10 mouse cellular contexts compared by ENCODE assay signal in the genomic region with DNA sequence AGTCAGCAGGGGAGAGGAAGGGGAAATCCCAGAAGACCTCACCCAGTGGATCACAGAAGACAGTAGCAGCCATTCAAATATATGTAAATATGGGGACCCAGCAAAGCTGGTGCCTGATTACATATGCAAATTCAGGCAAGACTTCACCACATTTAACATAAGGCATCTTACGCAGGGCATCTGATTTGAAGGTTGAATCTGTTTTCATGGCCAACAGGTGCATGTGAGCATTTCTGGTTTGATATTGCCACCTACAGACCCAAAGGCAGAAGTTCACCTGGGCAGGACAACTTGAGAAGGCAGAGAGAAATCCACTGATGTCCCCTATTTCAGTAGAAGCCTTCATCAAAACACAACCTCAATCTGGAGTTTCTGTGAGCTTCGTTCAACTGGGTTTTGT. TPM values are rescaled to one million over a fixed set of nuclear protein-coding genes. Genes with fewer than 3 reads are reported as not detected.
DNase-seq lines count a peak whose midpoint lies in the region; ATAC-seq and TF ChIP-seq lines count a peak whose summit lies in the region.
"Had no signal": no experiment of that assay in that cellular context is flagged by ENCODE, and none has a peak within 500 bp of the region (broad histone marks: within the 10 kb centered on the region; RNA-seq: fewer than 3 reads in every experiment).

No protein-coding gene starts in this region.

- H3K27me3 ChIP-seq in forebrain, embryonic 16.5 days (replicated peaks; ENCODE audit: control insufficient read depth, insufficient read depth, low read length), result no peaks in the 10 kb centered on the region
- no peaks in the 10 kb centered on the region for H3K27me3 ChIP-seq in forebrain, embryonic 15.5 days
- H3K27me3 ChIP-seq in liver, adult 2 months (ENCODE audit: control insufficient read depth, insufficient read depth, low read length), result no peaks in the 10 kb centered on the region
- no peaks in the 10 kb centered on the region for H3K27me3 ChIP-seq in CH12.LX (replicated peaks)
- no peaks in the 10 kb centered on the region for H3K27me3 ChIP-seq in heart, embryonic 11.5 days (ENCODE audit: control insufficient read depth, insufficient read depth, low read length)

- dilution Hi-C loops in CH12.LX (cut with MboI; ENCODE audit: extremely low pct_ligation_motif_present, extremely low pct_unique_long_range_greater_than_20kb, low sequenced_read_pairs), result no loop called here

- no peak overlapping the region for H3K9ac ChIP-seq in forebrain, embryonic 16.5 days (replicated peaks; ENCODE audit: low read depth, low read length)
- H3K9ac ChIP-seq in forebrain, embryonic 15.5 days (replicated peaks), result no peak overlapping the region
- H3K9ac ChIP-seq in liver, adult 2 months (ENCODE audit: low read depth, low read length), result no peak overlapping the region
- H3K9ac ChIP-seq in CH12.LX (ENCODE audit: insufficient read depth, low read depth), result no peak overlapping the region
- H3K9ac ChIP-seq in heart, embryonic 11.5 days (ENCODE audit: low read depth, low read length), result no peak overlapping the region

- peak; percentile 70 for TF ChIP-seq RAD21 in CH12.LX (IDR thresholded peaks at IDR 0.05; ENCODE audit: low read depth, low read length)

- TF ChIP-seq POLR2A in liver, adult 2 months (IDR thresholded peaks at IDR 0.05; ENCODE audit: extremely low read depth, insufficient read depth, low read length), result no peak
- TF ChIP-seq POLR2A in CH12.LX (IDR thresholded peaks at IDR 0.05; ENCODE audit: low read depth, low read length), result no peak

- no peak overlapping the region for H3K4me3 ChIP-seq in forebrain, embryonic 16.5 days (replicated peaks; ENCODE audit: low read length)
- no peak overlapping the region for H3K4me3 ChIP-seq in forebrain, embryonic 15.5 days
- no peak overlapping the region for H3K4me3 ChIP-seq in liver, adult 2 months (ENCODE audit: insufficient read depth, low read depth, low read length)
- H3K4me3 ChIP-seq in CH12.LX (replicated peaks in 1 of 3; ENCODE audit: low read depth in 2 of 3, low read length in 2 of 3, poor library complexity in 1 of 3), result no peak overlapping the region
- H3K4me3 ChIP-seq in heart, embryonic 11.5 days (ENCODE audit: low read depth, low read length), result no peak overlapping the region

- 54% methylated on average over 2 of the region's 2 CpGs for WGBS in forebrain, embryonic 16.5 days
- WGBS in forebrain, embryonic 15.5 days, result 49% methylated on average over 2 of the region's 2 CpGs
- 65% methylated on average over 2 of the region's 2 CpGs for WGBS in liver, adult 2 months
- 52% methylated on average over 2 of the region's 2 CpGs for WGBS in heart, embryonic 11.5 days (ENCODE audit: insufficient replicate concordance)

- no peak overlapping the region for H3K4me2 ChIP-seq in forebrain, embryonic 16.5 days (ENCODE audit: low read length)
- no peak overlapping the region for H3K4me2 ChIP-seq in forebrain, embryonic 15.5 days (replicated peaks)
- no peak overlapping the region for H3K4me2 ChIP-seq in CH12.LX (ENCODE audit: insufficient read depth, low read depth, poor library complexity, severe bottlenecking)
- H3K4me2 ChIP-seq in heart, embryonic 11.5 days, result no peak overlapping the region

- H3K79me2 ChIP-seq in liver, adult 2 months (ENCODE audit: control insufficient read depth, insufficient read depth, low read length), result no peaks in the 10 kb centered on the region
- H3K79me2 ChIP-seq in CH12.LX (replicated peaks; ENCODE audit: control insufficient read depth, extremely low read depth, insufficient read depth, poor library complexity, severe bottlenecking), result no peaks in the 10 kb centered on the region; the same call in 1 of the 2 replicates

- peak; percentile 13 for DNase-seq in liver, adult 2 months (ENCODE audit: extremely low read depth, low read depth, low spot score)
- DNase-seq in liver (no peak), CH12.LX (ENCODE audit: extremely low read depth) (peak; percentile 74)
- DNase-seq in retina, postnatal 1 day, result peak; percentile 17
- DNase-seq in layer of hippocampus, adult 9-11 months, result no peak
- DNase-seq: heart, adult 11 months had no signal

- TF ChIP-seq CTCF in liver, adult 2 months (IDR thresholded peaks at IDR 0.05; ENCODE audit: low read depth, low read length), result peak; percentile 47
- peak; percentile 28 to 68; a peak in 3 of 4 replicates for TF ChIP-seq CTCF in CH12.LX (conservative IDR thresholded peaks at IDR 0.05 in 1 of 2, IDR thresholded peaks at IDR 0.05 in 1 of 2; ENCODE audit: low read depth in 2 of 2, low read length in 2 of 2)

- peak; percentile 38; the same call in 1 of the 2 replicates for ATAC-seq in forebrain, embryonic 16.5 days
- no peak; the same call in 1 of the 2 replicates for ATAC-seq in forebrain, embryonic 15.5 days (replicated peaks)
- no peak for ATAC-seq in heart, embryonic 11.5 days (replicated peaks; ENCODE audit: insufficient number of reproducible peaks, low FRiP score, low TSS enrichment)

- H3K36me3 ChIP-seq in forebrain, embryonic 16.5 days (ENCODE audit: control insufficient read depth, insufficient read depth), result no peaks in the 10 kb centered on the region
- no peaks in the 10 kb centered on the region for H3K36me3 ChIP-seq in forebrain, embryonic 15.5 days
- H3K36me3 ChIP-seq in liver, adult 2 months (ENCODE audit: control insufficient read depth, insufficient read depth, low read length), result no peaks in the 10 kb centered on the region
- peaks cover 13 to 30% of the 10 kb centered on the region in 2 experiments for H3K36me3 ChIP-seq in CH12.LX (replicated peaks in 1 of 2; ENCODE audit: control insufficient read depth in 1 of 2, insufficient read depth in 1 of 2, low read length in 1 of 2)
- no peaks in the 10 kb centered on the region for H3K36me3 ChIP-seq in heart, embryonic 11.5 days (ENCODE audit: control insufficient read depth, insufficient read depth, low read length)

- TF ChIP-seq EP300 in CH12.LX (IDR thresholded peaks at IDR 0.05; ENCODE audit: low read length), result peak; percentile 14

- H3K9me3 ChIP-seq in forebrain, embryonic 16.5 days (ENCODE audit: control insufficient read depth, low read length), result no peaks in the 10 kb centered on the region
- no peaks in the 10 kb centered on the region for H3K9me3 ChIP-seq in forebrain, embryonic 15.5 days
- H3K9me3 ChIP-seq in CH12.LX (replicated peaks; ENCODE audit: low read length), result no peaks in the 10 kb centered on the region
- no peaks in the 10 kb centered on the region for H3K9me3 ChIP-seq in heart, embryonic 11.5 days (replicated peaks; ENCODE audit: control insufficient read depth, low read length)

- H3K4me1 ChIP-seq in forebrain, embryonic 16.5 days (replicated peaks; ENCODE audit: control insufficient read depth, insufficient read depth, low read length), result no peaks in the 10 kb centered on the region
- no peaks in the 10 kb centered on the region for H3K4me1 ChIP-seq in forebrain, embryonic 15.5 days
- no peaks in the 10 kb centered on the region for H3K4me1 ChIP-seq in liver, adult 2 months (ENCODE audit: control insufficient read depth, insufficient read depth, low read length)
- H3K4me1 ChIP-seq in CH12.LX (ENCODE audit: control insufficient read depth in 1 of 2, insufficient read depth in 2 of 2), result peaks cover 3 to 41% of the 10 kb centered on the region in 2 experiments; a peak in 3 of 4 replicates
- no peaks in the 10 kb centered on the region for H3K4me1 ChIP-seq in heart, embryonic 11.5 days (ENCODE audit: control insufficient read depth, insufficient read depth, low read length)

- no peak overlapping the region for H3K27ac ChIP-seq in forebrain, embryonic 16.5 days (ENCODE audit: low read length)
- H3K27ac ChIP-seq in forebrain, embryonic 15.5 days (replicated peaks), result no peak overlapping the region
- H3K27ac ChIP-seq in liver, adult 2 months (replicated peaks; ENCODE audit: insufficient read depth, low read depth, low read length), result no peak overlapping the region
- H3K27ac ChIP-seq in CH12.LX (ENCODE audit: insufficient read depth, low read depth), result peak overlapping the region; percentile 36; the same call in 1 of the 2 replicates
- H3K27ac ChIP-seq in heart, embryonic 11.5 days (ENCODE audit: low read depth, low read length), result no peak overlapping the region

- in situ Hi-C loops in CH12.LX (cut with MboI; ENCODE audit: low pct_ligation_motif_present, low pct_unique_long_range_greater_than_20kb, low sequenced_read_pairs), result no loop called here

TF ChIP-seq in CH12.LX, 34 proteins besides CTCF, POLR2A, EP300 and RAD21:
- TF ChIP-seq JUND (conservative IDR thresholded peaks at IDR 0.05; ENCODE audit: low read depth, low read length) (peak; percentile 38; the same call in 1 of the 2 replicates), SMC3 (IDR thresholded peaks at IDR 0.05; ENCODE audit: low read depth, low read length) (peak; percentile 54), KAT2A (IDR thresholded peaks at IDR 0.05; ENCODE audit: insufficient replicate concordance, low read length) (no peak), BHLHE40 (IDR thresholded peaks at IDR 0.05; ENCODE audit: low read depth, low read length) (peak; percentile 56)

RNA-seq across cellular contexts. Expression of gene Cd40lg, which starts 48.8 kb away (rescaled TPM):
- polyA plus RNA-seq in forebrain, embryonic 16.5 days (2015; fragmentation: Nextera tagmentation; extraction: Ambion mirVana), result not detected in 2 replicates
- polyA plus RNA-seq in forebrain, embryonic 15.5 days (2015; fragmentation: Nextera tagmentation; extraction: Ambion mirVana), result not detected in 2 replicates
- total RNA-seq in liver, adult 2 months (2014; rRNA removed), result 0.07 and 0.18 TPM in 2 replicates
- polyA plus RNA-seq in liver, adult 2 months (2012; rRNA removed), result 0.11 TPM in 1 of 2 replicates, not detected in the other
- total RNA-seq in CH12.LX (2012; rRNA removed) (0.08 and 0.21 TPM in 2 replicates), CH12.LX (2014; rRNA removed) (not detected in 2 replicates)
- 0.19 TPM in 1 of 2 replicates, not detected in the other for polyA plus RNA-seq in CH12.LX (2012; ENCODE audit: insufficient read length, low read depth)
- polyA plus RNA-seq in heart, embryonic 11.5 days (2014; fragmentation: Nextera tagmentation; extraction: Ambion mirVana), result not detected in 2 replicates
- total RNA-seq: common myeloid progenitor, adult 5-6 weeks had no signal

Comparison
In these comparisons a context has a peak if more than half of its experiments do, and no peak if none do; other contexts are left out.
1. DNase-seq: peak in liver, adult 2 months (single experiment), CH12.LX (single experiment) and retina, postnatal 1 day (single experiment); none in liver (single experiment) and layer of hippocampus, adult 9-11 months (single experiment).